Mouse (Mus musculus) cerebellum, adult 2 months (tissue): ENCODE measurements around the gene H2-Ke6. TPM values are rescaled to one million over a fixed set of nuclear protein-coding genes. Genes with fewer than 3 reads are reported as not detected.

Experiments
- DNase-seq, 2 experiments: peaks; one replicate each; pipeline ENCODE4 v3.0.0; 2021
- H3K27ac ChIP-seq: fragments of 200-500 bp; 2 replicates; pipeline ENCODE4 v1.5.1; 2012; ENCODE audit warnings: low read length, control low read depth, inconsistent platforms; ENCODE audit not compliant: insufficient read depth
- H3K27me3 ChIP-seq: fragments of 200-500 bp; 2 replicates; pipeline ENCODE4 v1.6.1; 2012; ENCODE audit warnings: inconsistent platforms, mild to moderate bottlenecking, low read length, moderate library complexity; ENCODE audit not compliant: control insufficient read depth, insufficient read depth
- H3K4me1 ChIP-seq: fragments of 200-500 bp; 2 replicates; pipeline ENCODE4 v1.6.1; 2011; ENCODE audit warnings: low read length; ENCODE audit not compliant: control insufficient read depth, insufficient read depth
- H3K4me3 ChIP-seq: fragments of 200-500 bp; replicated peaks from 2 replicates; pipeline ENCODE3; 2011; ENCODE audit warnings: mild to moderate bottlenecking, low read depth, low read length, control low read depth; ENCODE audit not compliant: insufficient read depth
- CTCF ChIP-seq: fragments of 200-500 bp; IDR thresholded peaks from 2 replicates; pipeline ENCODE4 v1.5.1; 2011; ENCODE audit warnings: low read depth, mild to moderate bottlenecking, control low read depth, low read length, moderate library complexity, borderline replicate concordance; ENCODE audit not compliant: insufficient read depth
- POLR2A ChIP-seq: fragments of 200-500 bp; IDR thresholded peaks from 2 replicates; pipeline ENCODE4 v1.6.1; 2011; ENCODE audit warnings: low read length, control low read depth, borderline replicate concordance; ENCODE audit not compliant: insufficient read depth
- WGBS: fragments of 180-500 bp; shearing (Covaris S2); methylation state at CpG from one replicate; pipeline ENCODE4 v1.1.7; 2018; 5-methylcytosine and 5-hydroxymethylcytosine counted together
- polyA plus RNA-seq: library from polyadenylated mRNA; depleted of rRNA; stranded (reverse); fragments of >200 nt; gene quantifications from 2 replicates; pipeline ENCODE4 v1.2.3, GENCODE M21; 2012

H2-Ke6 gene
- polyA plus RNA-seq, 1 experiment: 82.9 TPM

GRCm38 (mm10) chr17:34032806-34033205, 4.9 kb upstream of the H2-Ke6 start:
- peak; percentile 29 to 45 for DNase-seq
- no peak for TF ChIP-seq POLR2A
- no peak for TF ChIP-seq CTCF
- no peaks in the 10 kb centered on the region for H3K27me3 ChIP-seq
- WGBS: 55% methylated on average over 9 of the region's 9 CpGs
- H3K4me3 ChIP-seq: peak overlapping the region; percentile 94
- peak overlapping the region; percentile 65; the same call in 1 of the 2 replicates for H3K27ac ChIP-seq
- peaks cover 22% of the 10 kb centered on the region for H3K4me1 ChIP-seq

GRCm38 (mm10) chr17:34032174-34032632, 4.3 kb upstream of the H2-Ke6 start:
- Histone ChIP-seq H3K4me1 (peaks cover 22% of the 10 kb centered on the region), H3K27me3 (no peaks in the 10 kb centered on the region), H3K27ac (peak overlapping the region; percentile 91; the same call in 1 of the 2 replicates), H3K4me3 (peak overlapping the region; percentile 94)
- WGBS: 1% methylated on average over 47 of the region's 48 CpGs
- DNase-seq: no peak
- TF ChIP-seq POLR2A: no peak
- no peak for TF ChIP-seq CTCF

GRCm38 (mm10) chr17:34031465-34032173, 3.8 kb upstream of the H2-Ke6 start, which contains the start of the genes Slc39a7 and Rxrb:
Gene Slc39a7, minus strand, starts transcription at chr17:34031682.
Gene Rxrb, plus strand, starts transcription at chr17:34031812.
- WGBS: under 1% methylated on average over 73 of the region's 88 CpGs
- Histone ChIP-seq H3K27ac (peak within 1 kb of the TSS; percentile 91), H3K4me1 (peaks cover 28% of the 10 kb centered on the region), H3K4me3 (peak within 1 kb of the TSS; percentile 94), H3K27me3 (no peaks in the 10 kb centered on the region)
- TF ChIP-seq POLR2A (peak; percentile 55), CTCF (no peak)
- peak; percentile 97 to 98 for DNase-seq

DNA sequence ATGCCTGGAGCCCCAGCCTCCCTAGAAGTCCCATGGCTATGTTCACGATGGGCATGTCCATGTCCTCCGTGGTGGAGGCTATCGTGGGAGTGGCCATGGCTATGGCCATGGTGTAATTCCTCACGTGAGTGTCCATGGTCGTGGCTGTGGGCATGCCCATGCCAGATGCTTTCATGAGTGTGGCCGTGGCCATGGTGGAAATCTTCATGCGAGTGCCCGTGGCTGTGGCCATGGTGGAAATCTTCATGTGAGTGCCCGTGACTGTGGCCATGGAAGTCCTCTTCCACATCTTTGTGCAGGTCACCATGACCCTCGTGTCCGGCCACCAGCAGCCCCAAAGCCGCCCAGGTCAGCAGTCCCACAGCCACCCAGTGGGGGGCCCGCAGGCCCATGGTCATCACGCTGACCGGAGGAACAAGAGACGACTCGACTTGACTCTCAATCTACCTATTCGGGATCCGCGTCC, 3.0 kb upstream of the H2-Ke6 start:
- no peaks in the 10 kb centered on the region for H3K27me3 ChIP-seq
- H3K27ac ChIP-seq: peak overlapping the region; percentile 74; the same call in 1 of the 2 replicates
- TF ChIP-seq POLR2A (no peak), CTCF (no peak)
- H3K4me3 ChIP-seq: peak overlapping the region; percentile 94
- peaks cover 32% of the 10 kb centered on the region for H3K4me1 ChIP-seq
- no peak for DNase-seq
- WGBS: under 1% methylated on average over 20 of the region's 20 CpGs

- Histone ChIP-seq H3K27me3 (no peaks in the 10 kb centered on the region), H3K4me1 (peaks cover 33% of the 10 kb centered on the region), H3K27ac (no peak overlapping the region), H3K4me3 (peak overlapping the region; percentile 94)
- 57% methylated on average over 21 of the region's 21 CpGs for WGBS
- DNase-seq: peak in 1 of 2 experiments; percentile 25
- TF ChIP-seq CTCF: no peak
Measured at GRCm38 (mm10) chr17:34029890-34030595, 2.2 kb upstream of the H2-Ke6 start.

DNA sequence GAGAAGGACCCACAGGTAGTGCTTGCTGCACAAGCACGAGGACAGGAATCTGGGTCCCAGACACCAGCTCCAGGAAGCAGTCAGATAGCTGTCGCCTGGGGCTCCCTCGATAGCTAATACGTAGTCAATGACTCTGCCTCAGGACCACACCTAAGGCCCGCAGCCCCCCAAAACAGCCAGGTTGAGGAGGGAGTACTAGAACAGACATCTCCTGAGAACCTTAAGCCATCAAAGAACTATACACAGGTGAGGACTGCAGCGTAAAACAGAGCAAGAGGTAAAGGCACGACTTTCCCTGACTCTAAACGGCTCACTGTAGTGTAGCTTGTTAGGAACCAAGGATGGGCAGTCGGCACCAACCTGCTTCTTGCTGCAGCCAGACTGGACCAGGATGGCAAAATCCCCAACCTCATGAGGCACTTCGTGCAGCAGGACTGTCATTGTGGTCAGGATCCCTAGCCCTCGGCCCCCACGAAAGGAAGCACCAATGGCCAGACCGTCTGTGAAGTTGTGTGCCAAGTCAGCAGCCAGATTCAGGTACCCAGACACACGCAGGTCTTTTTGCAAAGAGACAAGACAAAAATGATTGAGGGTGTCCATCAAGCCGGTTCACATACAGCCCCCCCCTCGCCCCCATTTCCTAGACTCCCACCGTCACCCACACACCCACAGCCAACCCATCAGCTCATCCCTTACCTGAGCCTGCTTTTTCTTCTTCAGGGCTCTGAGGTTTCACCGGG, 1.5 kb upstream of the H2-Ke6 start:
- Histone ChIP-seq H3K4me3 (no peak overlapping the region), H3K27me3 (no peaks in the 10 kb centered on the region), H3K4me1 (peaks cover 33% of the 10 kb centered on the region), H3K27ac (no peak overlapping the region)
- peak in 1 of 2 experiments; percentile 15 for DNase-seq
- TF ChIP-seq CTCF (no peak), POLR2A (no peak)
- 80% methylated on average over 18 of the region's 18 CpGs for WGBS

DNA sequence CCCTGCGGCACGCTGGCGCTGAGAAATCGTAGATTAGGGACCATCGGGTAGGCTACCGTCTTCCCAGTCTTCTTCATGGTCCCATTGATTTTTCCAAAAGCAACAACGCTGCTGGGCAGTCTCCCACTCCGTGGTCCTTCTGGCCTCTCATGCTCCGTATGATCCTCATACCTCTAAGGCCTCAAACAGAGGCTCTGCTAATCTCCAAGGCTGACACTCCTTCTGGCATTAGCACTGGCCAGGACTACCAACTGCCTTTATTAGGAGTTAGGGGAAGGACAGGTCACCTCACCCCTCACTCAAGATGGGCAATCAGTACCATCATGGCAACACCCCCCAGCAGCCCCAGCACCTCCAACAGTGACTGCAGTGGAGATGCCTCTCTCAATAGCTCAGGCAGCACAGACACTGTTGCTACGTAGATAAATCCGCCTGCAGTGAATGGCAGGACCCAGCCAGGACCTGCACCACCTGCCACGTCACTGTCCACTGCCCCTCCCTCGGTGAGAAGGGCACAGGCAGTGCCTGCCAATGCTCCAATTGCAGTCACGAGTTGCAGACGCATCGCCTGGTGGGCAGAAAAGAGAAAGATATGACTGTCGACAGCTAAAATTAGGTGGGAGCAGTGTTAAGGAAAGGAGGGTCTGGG, 765 bp upstream of the H2-Ke6 start:
- H3K27ac ChIP-seq: no peak overlapping the region
- 33% methylated on average over 17 of the region's 17 CpGs for WGBS
- TF ChIP-seq POLR2A (no peak), CTCF (no peak)
- H3K4me1 ChIP-seq: peaks cover 33% of the 10 kb centered on the region
- H3K27me3 ChIP-seq: no peaks in the 10 kb centered on the region
- no peak overlapping the region for H3K4me3 ChIP-seq
- peak; percentile 25 to 27 for DNase-seq
